In genomic region chr10:39498641-39499040, GRCm38 (mm10) we compare ENCODE assay signal across 15 mouse cellular contexts.
DNase-seq lines count a peak whose midpoint lies in the region; ATAC-seq lines count a peak whose summit lies in the region.
"Had no signal": no experiment of that assay in that cellular context is flagged by ENCODE, and none has a peak within 500 bp of the region (broad histone marks: within the 10 kb centered on the region; RNA-seq: fewer than 3 reads in every experiment).

No protein-coding gene starts in this region.

- no peaks in the 10 kb centered on the region for H3K27me3 ChIP-seq in forebrain, embryonic 13.5 days
- H3K27me3 ChIP-seq in forebrain, embryonic 10.5 days (ENCODE audit: poor library complexity, severe bottlenecking), result no peaks in the 10 kb centered on the region
- H3K27me3 ChIP-seq in forebrain, embryonic 14.5 days (replicated peaks; ENCODE audit: control insufficient read depth, insufficient read depth, low read length), result no peaks in the 10 kb centered on the region
- H3K27me3 ChIP-seq in hindbrain, embryonic 10.5 days (ENCODE audit: insufficient read depth, poor library complexity, severe bottlenecking), result no peaks in the 10 kb centered on the region
- no peaks in the 10 kb centered on the region for H3K27me3 ChIP-seq in midbrain, embryonic 16.5 days (ENCODE audit: control insufficient read depth, insufficient read depth, low read depth, low read length)
- no peaks in the 10 kb centered on the region for H3K27me3 ChIP-seq in heart, embryonic 12.5 days (replicated peaks)
- H3K27me3 ChIP-seq: embryonic facial prominence, embryonic 15.5 days had no signal

- DNase-seq in forebrain, embryonic 10.5 days (ENCODE audit: extremely low spot score, low spot score), result no peak
- no peak for DNase-seq in forebrain, embryonic 14.5 days (ENCODE audit: low spot score)
- DNase-seq in hindbrain, embryonic 10.5 days (ENCODE audit: low spot score), result no peak
- DNase-seq: heart, adult 2 months; heart, postnatal 10 days; kidney, postnatal 14 days; layer of hippocampus, postnatal 36 days; thymus, adult 2 months had no signal

- H3K27ac ChIP-seq in forebrain, embryonic 13.5 days, result peak overlapping the region; percentile 59
- no peak overlapping the region for H3K27ac ChIP-seq in forebrain, embryonic 10.5 days
- H3K27ac ChIP-seq in forebrain, embryonic 14.5 days (ENCODE audit: low read depth, low read length), result peak overlapping the region; percentile 23; the same call in 1 of the 2 replicates
- peak overlapping the region; percentile 45; the same call in 1 of the 2 replicates for H3K27ac ChIP-seq in hindbrain, embryonic 10.5 days
- peak overlapping the region; percentile 60 for H3K27ac ChIP-seq in midbrain, embryonic 16.5 days (ENCODE audit: low read length)
- no peak overlapping the region for H3K27ac ChIP-seq in heart, embryonic 12.5 days (ENCODE audit: poor library complexity, severe bottlenecking)
- H3K27ac ChIP-seq: embryonic facial prominence, embryonic 15.5 days; heart, adult 2 months; liver, embryonic 14.5 days had no signal

- no peak overlapping the region for H3K4me3 ChIP-seq in forebrain, embryonic 13.5 days
- H3K4me3 ChIP-seq in forebrain, embryonic 10.5 days, result no peak overlapping the region
- H3K4me3 ChIP-seq in forebrain, embryonic 14.5 days (ENCODE audit: low read depth, low read length), result no peak overlapping the region
- no peak overlapping the region for H3K4me3 ChIP-seq in hindbrain, embryonic 10.5 days
- no peak overlapping the region for H3K4me3 ChIP-seq in midbrain, embryonic 16.5 days (ENCODE audit: low read depth, low read length)
- no peak overlapping the region for H3K4me3 ChIP-seq in heart, embryonic 12.5 days
- H3K4me3 ChIP-seq: embryonic facial prominence, embryonic 15.5 days; heart, adult 2 months had no signal

- H3K9ac ChIP-seq in forebrain, embryonic 13.5 days, result 0 out of 2 replicates have a peak overlapping the region, but pooled peaks have one; percentile 23
- 0 out of 2 replicates have a peak overlapping the region, but pooled peaks have one; percentile 13 for H3K9ac ChIP-seq in forebrain, embryonic 14.5 days (ENCODE audit: low read length)
- peak overlapping the region; percentile 31; the same call in 1 of the 2 replicates for H3K9ac ChIP-seq in midbrain, embryonic 16.5 days (ENCODE audit: low read depth, low read length)
- H3K9ac ChIP-seq in heart, embryonic 12.5 days, result no peak overlapping the region
- H3K9ac ChIP-seq: embryonic facial prominence, embryonic 15.5 days; liver, embryonic 14.5 days had no signal

- 72% methylated on average over 7 of the region's 7 CpGs for WGBS in forebrain, embryonic 13.5 days
- 83% methylated on average over 7 of the region's 7 CpGs for WGBS in forebrain, embryonic 10.5 days
- 76% methylated on average over 7 of the region's 7 CpGs for WGBS in forebrain, embryonic 14.5 days
- 80% methylated on average over 7 of the region's 7 CpGs for WGBS in hindbrain, embryonic 10.5 days
- WGBS in midbrain, embryonic 16.5 days, result 35% methylated on average over 7 of the region's 7 CpGs
- WGBS in heart, embryonic 12.5 days, result 62% methylated on average over 7 of the region's 7 CpGs

- H3K36me3 ChIP-seq in forebrain, embryonic 13.5 days (ENCODE audit: poor library complexity, severe bottlenecking), result 0 out of 2 replicates have a peak, but pooled peaks cover 2% of the 10 kb centered on the region
- H3K36me3 ChIP-seq in forebrain, embryonic 10.5 days (replicated peaks), result peaks cover 4% of the 10 kb centered on the region; the same call in 1 of the 2 replicates
- H3K36me3 ChIP-seq in forebrain, embryonic 14.5 days (ENCODE audit: control insufficient read depth, insufficient read depth, low read length), result no peaks in the 10 kb centered on the region
- H3K36me3 ChIP-seq in hindbrain, embryonic 10.5 days, result peaks cover 3% of the 10 kb centered on the region; the same call in 1 of the 2 replicates
- H3K36me3 ChIP-seq in midbrain, embryonic 16.5 days (ENCODE audit: control insufficient read depth, insufficient read depth, low read length), result no peaks in the 10 kb centered on the region
- no peaks in the 10 kb centered on the region for H3K36me3 ChIP-seq in heart, embryonic 12.5 days

- no peaks in the 10 kb centered on the region for H3K9me3 ChIP-seq in forebrain, embryonic 13.5 days (replicated peaks)
- H3K9me3 ChIP-seq in forebrain, embryonic 10.5 days, result no peaks in the 10 kb centered on the region
- H3K9me3 ChIP-seq in forebrain, embryonic 14.5 days (replicated peaks; ENCODE audit: control insufficient read depth, low read length), result no peaks in the 10 kb centered on the region
- no peaks in the 10 kb centered on the region for H3K9me3 ChIP-seq in hindbrain, embryonic 10.5 days
- no peaks in the 10 kb centered on the region for H3K9me3 ChIP-seq in midbrain, embryonic 16.5 days (replicated peaks; ENCODE audit: control insufficient read depth, low read length, poor library complexity, severe bottlenecking)
- no peaks in the 10 kb centered on the region for H3K9me3 ChIP-seq in heart, embryonic 12.5 days (replicated peaks)
- H3K9me3 ChIP-seq: embryonic facial prominence, embryonic 15.5 days had no signal

- H3K4me1 ChIP-seq in forebrain, embryonic 13.5 days, result peaks cover 72% of the 10 kb centered on the region
- peaks cover 32% of the 10 kb centered on the region for H3K4me1 ChIP-seq in forebrain, embryonic 10.5 days
- peaks cover 29% of the 10 kb centered on the region for H3K4me1 ChIP-seq in forebrain, embryonic 14.5 days (ENCODE audit: control insufficient read depth, insufficient read depth, low read length)
- peaks cover 44% of the 10 kb centered on the region for H3K4me1 ChIP-seq in hindbrain, embryonic 10.5 days (replicated peaks)
- peaks cover 41% of the 10 kb centered on the region for H3K4me1 ChIP-seq in midbrain, embryonic 16.5 days (ENCODE audit: control insufficient read depth, insufficient read depth, low read length)
- H3K4me1 ChIP-seq in heart, embryonic 12.5 days (replicated peaks), result peaks cover 45% of the 10 kb centered on the region

- ATAC-seq in forebrain, embryonic 13.5 days, result no peak
- no peak for ATAC-seq in forebrain, embryonic 14.5 days
- ATAC-seq in midbrain, embryonic 16.5 days, result peak; percentile 1; the same call in 1 of the 2 replicates
- no peak for ATAC-seq in heart, embryonic 12.5 days (ENCODE audit: insufficient number of reproducible peaks, low FRiP score)
- no peak for ATAC-seq in granulocyte monocyte progenitor cell, adult 5-6 weeks (replicated peaks; ENCODE audit: poor library complexity, severe bottlenecking)
- ATAC-seq: intestine, embryonic 16.5 days had no signal

- H3K4me2 ChIP-seq in forebrain, embryonic 13.5 days, result no peak overlapping the region
- H3K4me2 ChIP-seq in forebrain, embryonic 14.5 days (ENCODE audit: low read length), result no peak overlapping the region
- peak overlapping the region; percentile 2; the same call in 1 of the 2 replicates for H3K4me2 ChIP-seq in midbrain, embryonic 16.5 days (ENCODE audit: low read length)
- H3K4me2 ChIP-seq in heart, embryonic 12.5 days, result no peak overlapping the region
- H3K4me2 ChIP-seq: embryonic facial prominence, embryonic 15.5 days had no signal

Comparison
In these comparisons a context has a peak if more than half of its experiments do, and no peak if none do; other contexts are left out.
1. H3K27ac ChIP-seq: peak in forebrain, embryonic 13.5 days (single experiment), forebrain, embryonic 14.5 days (single experiment), hindbrain, embryonic 10.5 days (single experiment) and midbrain, embryonic 16.5 days (single experiment); none in forebrain, embryonic 10.5 days (single experiment) and heart, embryonic 12.5 days (single experiment).